Mouse (Mus musculus): ENCODE results near the gene Lekr1.

DNA sequence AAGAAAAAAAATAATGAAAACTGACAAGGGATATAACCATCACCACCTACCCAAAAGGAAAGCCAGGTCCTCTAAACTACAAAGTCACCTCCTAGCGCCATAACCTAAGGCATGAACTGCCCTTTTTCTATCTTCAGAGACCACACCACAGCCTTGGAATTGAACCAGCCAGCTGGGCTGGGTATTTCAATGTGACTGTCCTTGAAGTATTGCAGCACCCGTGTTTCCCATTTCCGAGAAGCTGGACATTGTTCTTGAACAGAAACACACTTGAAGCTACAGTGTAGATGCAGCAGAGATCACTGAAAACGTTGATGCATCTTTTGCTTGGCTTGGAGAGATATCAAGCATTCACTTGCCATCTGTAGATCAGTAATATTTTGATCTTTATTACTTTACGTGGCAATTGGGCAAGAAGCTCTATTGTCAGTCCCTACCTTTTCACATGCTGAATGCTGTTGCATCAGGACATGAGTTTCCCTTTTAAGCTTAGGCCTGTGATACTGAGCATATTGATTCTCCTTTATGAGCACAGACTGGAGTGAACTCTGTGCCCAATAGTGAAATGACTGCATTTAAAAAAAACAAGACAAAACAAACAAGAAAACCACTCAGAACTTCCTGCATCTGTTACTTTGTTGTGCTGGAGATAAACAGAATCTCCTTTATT lies 176.6 kb downstream of the Lekr1 start:
- TF ChIP-seq POLR2A (IDR thresholded peaks at IDR 0.05; ENCODE audit: control insufficient read depth in 1 of 2, insufficient read depth in 1 of 2, low read depth in 1 of 2, low read length in 2 of 2, poor library complexity in 1 of 2): no peak
- no peak for TF ChIP-seq KAT2A (conservative IDR thresholded peaks at IDR 0.05; ENCODE audit: low read depth, low read length)
- no peak for TF ChIP-seq MXI1 (IDR thresholded peaks at IDR 0.05; ENCODE audit: low read depth, low read length)
- no peak for TF ChIP-seq CTCF (IDR thresholded peaks at IDR 0.05 in 2 of 3, conservative IDR thresholded peaks at IDR 0.05 in 1 of 3; ENCODE audit: control insufficient read depth in 1 of 3, insufficient read depth in 1 of 3, low read depth in 2 of 3, low read length in 3 of 3, poor library complexity in 1 of 3, severe bottlenecking in 1 of 3)

Data from MEL (cell line).